Mouse (Mus musculus) kidney, adult 11 months (tissue): ENCODE data around the gene Gm5155.
"Not testable (repeated sequence)": the region's sequence is repeated elsewhere in the genome, so short reads cannot be mapped to it uniquely, and the experiment has no call there.

Source experiments
- DNase-seq: peaks from one replicate; pipeline ENCODE4 v3.0.0; 2022

Gene Gm5155

DNA sequence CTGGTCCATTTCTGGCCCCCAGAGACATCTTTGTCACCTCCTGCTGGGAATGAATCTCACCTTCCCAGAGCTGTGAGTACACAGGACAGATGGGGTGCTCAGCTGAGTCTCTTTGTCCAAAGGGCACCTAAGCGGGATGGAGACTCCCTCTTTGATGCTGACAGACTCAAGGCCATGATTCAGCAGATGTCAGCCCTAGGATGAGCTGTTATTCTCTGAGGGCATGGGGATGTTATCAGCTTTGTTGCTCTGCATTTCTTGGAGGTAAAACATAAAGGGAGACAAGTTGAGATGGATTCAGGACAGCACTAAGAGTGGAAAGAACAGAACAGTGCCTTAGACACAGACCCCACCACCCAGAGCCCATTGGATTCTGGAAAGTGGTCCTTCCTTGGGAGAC lies at the start of gene Gm5155:
Gene Gm5155, plus strand, starts transcription at position 301 of the 400 bp plus-strand sequence.
- no peak for DNase-seq

DNA sequence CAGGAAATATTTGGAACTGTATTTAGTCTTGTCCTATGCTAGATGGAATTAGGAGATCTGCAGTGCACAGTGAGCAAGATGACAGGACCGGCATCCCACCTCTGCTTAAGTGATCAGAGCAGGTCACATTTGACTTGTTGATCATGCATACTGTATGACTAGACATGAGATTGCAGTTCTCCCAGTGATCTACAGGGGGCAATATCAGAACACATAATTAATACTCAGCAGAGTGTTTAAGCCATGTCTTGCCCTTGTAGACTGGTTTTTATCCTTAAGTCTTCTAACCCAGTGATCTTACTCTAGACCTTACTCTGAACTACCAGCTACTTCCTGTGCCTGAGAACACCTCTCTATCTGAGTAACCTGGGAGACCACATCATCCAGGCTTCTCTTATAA lies 791 bp upstream of the Gm5155 start:
- DNase-seq = no peak

DNA sequence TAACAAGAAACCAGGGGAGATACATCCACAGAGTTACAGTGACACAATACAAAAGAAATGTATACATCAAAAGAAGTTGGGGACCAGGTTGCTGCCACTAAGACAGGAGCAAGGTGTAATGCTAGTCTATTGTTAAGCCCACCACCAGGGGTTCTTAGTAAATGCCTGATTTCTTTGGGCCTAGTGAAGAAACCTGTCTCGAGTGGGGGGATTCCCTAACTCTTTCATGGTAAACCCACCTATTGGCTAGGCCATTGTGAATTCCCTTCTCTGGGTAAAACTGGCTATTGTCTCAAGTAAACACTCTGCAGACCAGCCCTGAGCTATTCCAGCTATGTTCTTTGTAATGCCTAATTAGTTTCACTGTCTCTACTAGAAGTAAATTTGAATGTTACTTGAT lies 23.8 kb downstream of the Gm5155 start:
- not testable (repeated sequence) for DNase-seq

DNA sequence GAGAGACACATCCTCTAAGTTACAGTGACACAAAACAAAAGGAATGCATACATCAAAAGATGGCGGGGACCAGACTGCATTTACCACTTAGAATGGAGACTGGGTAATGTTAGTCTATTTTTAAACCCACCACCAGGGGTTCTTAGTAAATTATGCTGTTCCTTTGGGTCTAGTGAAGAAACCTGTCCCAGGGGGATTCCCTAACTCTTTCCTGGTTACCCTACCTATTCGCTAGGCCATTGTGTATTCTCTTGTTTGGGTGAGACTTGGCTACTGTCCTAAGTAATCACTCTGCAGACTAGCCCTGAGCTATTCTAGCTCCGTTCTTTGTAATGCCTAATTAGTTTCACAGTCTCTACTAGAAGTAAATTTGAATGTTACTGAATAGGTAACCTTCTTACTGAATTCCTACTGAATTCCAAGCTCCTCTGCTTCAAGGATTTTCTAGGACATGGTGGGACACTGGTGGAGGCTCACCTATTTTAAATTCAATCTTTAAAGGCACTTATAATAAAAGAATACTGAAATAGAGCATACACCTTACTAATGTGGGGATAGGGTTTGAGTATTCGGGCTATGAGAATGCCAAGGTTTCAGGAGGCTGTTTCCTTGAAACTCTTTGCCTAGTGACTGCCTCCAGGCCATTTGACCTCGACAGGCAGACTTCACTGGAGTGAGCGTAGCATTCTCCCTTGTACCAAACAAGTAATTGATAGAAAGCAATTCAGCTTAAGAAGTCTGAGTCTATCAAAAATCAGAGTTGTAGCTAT lies 31.8 kb downstream of the Gm5155 start:
- DNase-seq = no peak
